Mouse (Mus musculus) adrenal gland, postnatal 4 days (tissue): ENCODE data around the gene Fabp3. TPM values are rescaled to one million over a fixed set of nuclear protein-coding genes. Genes with fewer than 3 reads are reported as not detected.

Experiments used
- DNase-seq, 2 experiments: peaks; one replicate each; pipeline ENCODE4 v3.0.0; 2021 to 2022; ENCODE audit warnings: low spot score in 2 of 2, mixed read lengths in 2 of 2
- long read RNA-seq, 2 experiments: library from polyadenylated mRNA; stranded (forward); transcript quantifications; one replicate each; pipeline ENCODE4 v2.0.0; 2021
- total RNA-seq, 2 experiments: library from RNA; stranded (reverse); gene quantifications; 2 replicates each; pipeline ENCODE4 v1.2.3; 2021

The Fabp3 gene
- 10 to 100 TPM; 27.0 to 37.9 TPM for total RNA-seq
- long read RNA-seq, experiment 1, transcript Fabp3-201 (4 exons, 823 nt) = major isoform, 46 of 49 reads
- long read RNA-seq, experiment 1, partial matches to known transcripts = 3 of 49 reads
- long read RNA-seq, experiment 1, other reads (novel, unspliced or antisense) = 0 of 49 reads
- long read RNA-seq, experiment 2, transcript Fabp3-201 (4 exons, 823 nt) = major isoform, 52 of 55 reads
- long read RNA-seq, experiment 2, partial matches to known transcripts = 3 of 55 reads
- long read RNA-seq, experiment 2, other reads (novel, unspliced or antisense) = 0 of 55 reads

GRCm38 (mm10) chr4:130308231-130309081 is at the start of gene Fabp3, which contains the start of gene Gm10570:
Gene Fabp3, plus strand, starts transcription at chr4:130308595.
Gene Gm10570, minus strand, starts transcription at chr4:130308674.
- DNase-seq = no peak

- DNase-seq = no peak
These were observed 48.0 kb upstream of the Fabp3 start for GRCm38 (mm10) chr4:130260406-130260805.

- no peak for DNase-seq
These were observed 44.3 kb upstream of the Fabp3 start for GRCm38 (mm10) chr4:130264131-130264530.

GRCm38 (mm10) chr4:130264698-130265349 is 43.6 kb upstream of the Fabp3 start:
- no peak for DNase-seq

GRCm38 (mm10) chr4:130266601-130267000 is 41.8 kb upstream of the Fabp3 start:
- DNase-seq = no peak

GRCm38 (mm10) chr4:130267069-130267468 is 41.3 kb upstream of the Fabp3 start:
- no peak for DNase-seq

GRCm38 (mm10) chr4:130268736-130269135 is 39.7 kb upstream of the Fabp3 start:
- DNase-seq = no peak

- no peak for DNase-seq
These were observed 38.3 kb upstream of the Fabp3 start for GRCm38 (mm10) chr4:130270089-130270488.

- no peak for DNase-seq
These were observed 37.6 kb upstream of the Fabp3 start for GRCm38 (mm10) chr4:130270611-130271347.

- no peak for DNase-seq
These were observed 34.6 kb upstream of the Fabp3 start for GRCm38 (mm10) chr4:130273698-130274345.

GRCm38 (mm10) chr4:130274346-130275015 is 33.9 kb upstream of the Fabp3 start:
- DNase-seq = no peak

GRCm38 (mm10) chr4:130275016-130275822 is 33.2 kb upstream of the Fabp3 start:
- no peak for DNase-seq

GRCm38 (mm10) chr4:130275823-130276105 is 32.6 kb upstream of the Fabp3 start:
- no peak for DNase-seq

- no peak for DNase-seq
These were observed 31.7 kb upstream of the Fabp3 start for GRCm38 (mm10) chr4:130276573-130277176.

- no peak for DNase-seq
These were observed 29.3 kb upstream of the Fabp3 start, which contains the start of gene Serinc2 for GRCm38 (mm10) chr4:130279105-130279504. Gene Serinc2, minus strand, starts transcription at chr4:130279205.

- DNase-seq = no peak
These were observed 25.5 kb upstream of the Fabp3 start for GRCm38 (mm10) chr4:130282856-130283255.

GRCm38 (mm10) chr4:130283826-130284225 is 24.6 kb upstream of the Fabp3 start:
- DNase-seq = no peak

GRCm38 (mm10) chr4:130286531-130286930 is 21.9 kb upstream of the Fabp3 start:
- DNase-seq = no peak

- DNase-seq = no peak
These were observed 18.6 kb upstream of the Fabp3 start for GRCm38 (mm10) chr4:130289824-130290223.
